Mouse (Mus musculus) heart, postnatal 25 days (tissue): Measurements from ENCODE around the gene Fbxo11. TPM values are rescaled to one million over a fixed set of nuclear protein-coding genes. Genes with fewer than 3 reads are reported as not detected.
"Not testable (repeated sequence)": the region's sequence is repeated elsewhere in the genome, so short reads cannot be mapped to it uniquely, and the experiment has no call there.

Source experiments
- DNase-seq: peaks from one replicate; pipeline ENCODE4 v3.0.0; 2022; ENCODE audit warnings: low spot score
- intact Hi-C: fragments of 180-260 bp; cut with DNase I; formaldehyde crosslinking; loops from one replicate; pipeline ENCODE4 v1.15.1; 2025
- total RNA-seq, 2 experiments: library from RNA; stranded (reverse); gene quantifications; 2 replicates each; pipeline ENCODE4 v1.2.3; 2021

Gene Fbxo11
- total RNA-seq, 2 experiments from 2014 or later, result 29.8 to 37.3 TPM

- intact Hi-C loops, result loop anchor here (5.0 kb wide), 1 partner anchor 483 kb away; no protein-coding TSS in a partner anchor
- DNase-seq, result no peak
These were observed 35.7 kb downstream of the Fbxo11 start for GRCm38 (mm10) chr17:88029194-88029970.

- DNase-seq, result no peak
- intact Hi-C loops, result loop anchor here (5.0 kb wide), 1 partner anchor 487 kb away; no protein-coding TSS in a partner anchor
These were observed 39.9 kb downstream of the Fbxo11 start for GRCm38 (mm10) chr17:88025227-88025626.

- intact Hi-C loops, result no loop called here
- DNase-seq, result no peak
These were observed 41.2 kb downstream of the Fbxo11 start for GRCm38 (mm10) chr17:88023924-88024323.

GRCm38 (mm10) chr17:88016027-88016426 is 49.1 kb downstream of the Fbxo11 start:
- intact Hi-C loops, DNase-seq: not testable (repeated sequence)

GRCm38 (mm10) chr17:88014456-88014855 is 50.6 kb downstream of the Fbxo11 start:
- DNase-seq, result no peak
- intact Hi-C loops, result no loop called here

- intact Hi-C loops, result no loop called here
- no peak for DNase-seq
These were observed 58.1 kb downstream of the Fbxo11 start for GRCm38 (mm10) chr17:88006956-88007355.

- no peak for DNase-seq
- intact Hi-C loops, result no loop called here
These were observed 60.2 kb downstream of the Fbxo11 start for GRCm38 (mm10) chr17:88004892-88005291.

GRCm38 (mm10) chr17:87997808-87998207 is 67.3 kb downstream of the Fbxo11 start:
- intact Hi-C loops, result no loop called here
- no peak for DNase-seq

- DNase-seq, result no peak
- intact Hi-C loops, result no loop called here
These were observed 71.8 kb downstream of the Fbxo11 start for GRCm38 (mm10) chr17:87993338-87993737.

GRCm38 (mm10) chr17:87992154-87992553 is 72.9 kb downstream of the Fbxo11 start:
- DNase-seq, result no peak
- intact Hi-C loops, result no loop called here

- intact Hi-C loops, result no loop called here
- DNase-seq, result no peak
These were observed 77.6 kb downstream of the Fbxo11 start for GRCm38 (mm10) chr17:87987507-87987906.

GRCm38 (mm10) chr17:87985916-87986315 is 79.2 kb downstream of the Fbxo11 start:
- no peak for DNase-seq
- intact Hi-C loops, result no loop called here

GRCm38 (mm10) chr17:87984440-87985214 is 80.5 kb downstream of the Fbxo11 start:
- intact Hi-C loops, result no loop called here
- DNase-seq, result no peak

- intact Hi-C loops, result no loop called here
- DNase-seq, result no peak
These were observed 81.8 kb downstream of the Fbxo11 start for GRCm38 (mm10) chr17:87983313-87983712.

GRCm38 (mm10) chr17:87982112-87982511 is 83.0 kb downstream of the Fbxo11 start:
- intact Hi-C loops, result no loop called here
- no peak for DNase-seq

- DNase-seq, intact Hi-C loops: not testable (repeated sequence)
These were observed 85.4 kb downstream of the Fbxo11 start for GRCm38 (mm10) chr17:87979696-87980095.

- intact Hi-C loops, DNase-seq: not testable (repeated sequence)
These were observed 88.2 kb downstream of the Fbxo11 start for GRCm38 (mm10) chr17:87976927-87977326.

- no peak for DNase-seq
- intact Hi-C loops, result no loop called here
These were observed 88.8 kb downstream of the Fbxo11 start for GRCm38 (mm10) chr17:87976154-87976806.

GRCm38 (mm10) chr17:87975229-87975853 is 89.8 kb downstream of the Fbxo11 start:
- no peak for DNase-seq
- intact Hi-C loops, result loop anchor here (2.0 kb wide), 1 partner anchor 91 kb away; no protein-coding TSS in a partner anchor
